In genomic region chr2:159068303-159069020, GRCm38 (mm10) we compare ENCODE assay signal across 12 mouse cellular contexts.
DNase-seq lines count a peak whose midpoint lies in the region; ATAC-seq lines count a peak whose summit lies in the region.
"Had no signal": no experiment of that assay in that cellular context is flagged by ENCODE, and none has a peak within 500 bp of the region (broad histone marks: within the 10 kb centered on the region; RNA-seq: fewer than 3 reads in every experiment).

No protein-coding gene starts in this region.

- no peak overlapping the region for H3K4me2 ChIP-seq in hindbrain, embryonic 15.5 days
- no peak overlapping the region for H3K4me2 ChIP-seq in hindbrain, embryonic 11.5 days (replicated peaks; ENCODE audit: low read depth, low read length)
- H3K4me2 ChIP-seq in kidney, embryonic 16.5 days (replicated peaks; ENCODE audit: low read depth, low read length): 0 out of 2 replicates have a peak overlapping the region, but pooled peaks have one; percentile 4

- no peak overlapping the region for H3K4me3 ChIP-seq in hindbrain, embryonic 15.5 days
- H3K4me3 ChIP-seq in hindbrain, embryonic 11.5 days (ENCODE audit: low read depth, low read length): no peak overlapping the region
- H3K4me3 ChIP-seq in kidney, embryonic 16.5 days (ENCODE audit: low read length): no peak overlapping the region
- H3K4me3 ChIP-seq: limb, embryonic 10.5 days had no signal

- WGBS in hindbrain, embryonic 15.5 days: 46% methylated on average over 7 of the region's 7 CpGs
- WGBS in hindbrain, embryonic 11.5 days: 47% methylated on average over 7 of the region's 7 CpGs
- WGBS in kidney, embryonic 16.5 days: 48% methylated on average over 7 of the region's 7 CpGs

- H3K36me3 ChIP-seq in hindbrain, embryonic 15.5 days: no peaks in the 10 kb centered on the region
- no peaks in the 10 kb centered on the region for H3K36me3 ChIP-seq in hindbrain, embryonic 11.5 days (ENCODE audit: control insufficient read depth, insufficient read depth, low read length)
- no peaks in the 10 kb centered on the region for H3K36me3 ChIP-seq in kidney, embryonic 16.5 days (ENCODE audit: insufficient read depth, low read length)
- H3K36me3 ChIP-seq: limb, embryonic 10.5 days had no signal

- ATAC-seq in hindbrain, embryonic 15.5 days (ENCODE audit: low FRiP score, low read depth): 0 out of 2 replicates have a peak, but pooled peaks have one; percentile 11
- ATAC-seq in hindbrain, embryonic 11.5 days (ENCODE audit: low FRiP score): no peak
- peak; percentile 83 for ATAC-seq in kidney, embryonic 16.5 days (ENCODE audit: low FRiP score, low TSS enrichment)
- ATAC-seq in erythroid progenitor cell, adult 5-6 weeks (replicated peaks; ENCODE audit: low FRiP score, poor library complexity, severe bottlenecking): no peak
- ATAC-seq: activated CD4-positive, CD25-positive, alpha-beta regulatory T cell, adult 4 months had no signal

- H3K27ac ChIP-seq in hindbrain, embryonic 15.5 days (replicated peaks): no peak overlapping the region
- H3K27ac ChIP-seq in hindbrain, embryonic 11.5 days (ENCODE audit: low read depth, low read length): no peak overlapping the region
- peak overlapping the region; percentile 78 for H3K27ac ChIP-seq in kidney, embryonic 16.5 days (ENCODE audit: low read length)
- H3K27ac ChIP-seq: limb, embryonic 10.5 days; liver, embryonic 14.5 days had no signal

- H3K4me1 ChIP-seq in hindbrain, embryonic 15.5 days (replicated peaks): peaks cover 10% of the 10 kb centered on the region
- no peaks in the 10 kb centered on the region for H3K4me1 ChIP-seq in hindbrain, embryonic 11.5 days (replicated peaks; ENCODE audit: control insufficient read depth, insufficient read depth, low read length)
- H3K4me1 ChIP-seq in kidney, embryonic 16.5 days (ENCODE audit: insufficient read depth, low read length): 0 out of 2 replicates have a peak, but pooled peaks cover 4% of the 10 kb centered on the region

- no peaks in the 10 kb centered on the region for H3K9me3 ChIP-seq in hindbrain, embryonic 15.5 days
- no peaks in the 10 kb centered on the region for H3K9me3 ChIP-seq in hindbrain, embryonic 11.5 days (ENCODE audit: control insufficient read depth, low read length)
- H3K9me3 ChIP-seq in kidney, embryonic 16.5 days (ENCODE audit: low read length): peaks cover 2% of the 10 kb centered on the region; the same call in 1 of the 2 replicates
- H3K9me3 ChIP-seq: limb, embryonic 10.5 days had no signal

- DNase-seq in hindbrain, embryonic 11.5 days (ENCODE audit: low spot score): no peak
- DNase-seq in kidney, adult 11 months: peak; percentile 35
- DNase-seq in lung, postnatal 10 days: peak; percentile 18
- no peak for DNase-seq in adrenal gland, adult 8-10 months
- DNase-seq in cerebellum, adult 11-12 months: no peak
- DNase-seq: gastrocnemius, postnatal 36 days had no signal

- peaks cover 74% of the 10 kb centered on the region for H3K27me3 ChIP-seq in hindbrain, embryonic 15.5 days
- H3K27me3 ChIP-seq in hindbrain, embryonic 11.5 days (ENCODE audit: control insufficient read depth, insufficient read depth, low read length): peaks cover 3% of the 10 kb centered on the region; the same call in 1 of the 2 replicates
- no peaks in the 10 kb centered on the region for H3K27me3 ChIP-seq in kidney, embryonic 16.5 days (ENCODE audit: insufficient read depth, low read length)

- no peak overlapping the region for H3K9ac ChIP-seq in hindbrain, embryonic 15.5 days
- no peak overlapping the region for H3K9ac ChIP-seq in hindbrain, embryonic 11.5 days (ENCODE audit: low read depth, low read length)
- H3K9ac ChIP-seq in kidney, embryonic 16.5 days (replicated peaks; ENCODE audit: low read length): no peak overlapping the region
- H3K9ac ChIP-seq: liver, embryonic 14.5 days had no signal

Comparison
In these comparisons a context has a peak if more than half of its experiments do, and no peak if none do; other contexts are left out.
1. ATAC-seq: peak in hindbrain, embryonic 15.5 days (single experiment) and kidney, embryonic 16.5 days (single experiment); none in hindbrain, embryonic 11.5 days (single experiment) and erythroid progenitor cell, adult 5-6 weeks (single experiment).
2. DNase-seq: peak in kidney, adult 11 months (single experiment) and lung, postnatal 10 days (single experiment); none in hindbrain, embryonic 11.5 days (single experiment), adrenal gland, adult 8-10 months (single experiment) and cerebellum, adult 11-12 months (single experiment).